Mouse (Mus musculus) adrenal gland, adult 8-10 months (tissue): ENCODE data around the gene Dstyk. TPM values are rescaled to one million over a fixed set of nuclear protein-coding genes. Genes with fewer than 3 reads are reported as not detected.

Source experiments
- DNase-seq: peaks from one replicate; pipeline ENCODE4 v3.0.0; 2022
- total RNA-seq, 4 experiments: library from RNA; stranded (reverse); gene quantifications; 2 replicates each; pipeline ENCODE4 v1.2.4; 2022

Gene Dstyk
- total RNA-seq, 4 experiments from 2014 or later, result 24.4 to 39.9 (median 31.1) TPM

DNA sequence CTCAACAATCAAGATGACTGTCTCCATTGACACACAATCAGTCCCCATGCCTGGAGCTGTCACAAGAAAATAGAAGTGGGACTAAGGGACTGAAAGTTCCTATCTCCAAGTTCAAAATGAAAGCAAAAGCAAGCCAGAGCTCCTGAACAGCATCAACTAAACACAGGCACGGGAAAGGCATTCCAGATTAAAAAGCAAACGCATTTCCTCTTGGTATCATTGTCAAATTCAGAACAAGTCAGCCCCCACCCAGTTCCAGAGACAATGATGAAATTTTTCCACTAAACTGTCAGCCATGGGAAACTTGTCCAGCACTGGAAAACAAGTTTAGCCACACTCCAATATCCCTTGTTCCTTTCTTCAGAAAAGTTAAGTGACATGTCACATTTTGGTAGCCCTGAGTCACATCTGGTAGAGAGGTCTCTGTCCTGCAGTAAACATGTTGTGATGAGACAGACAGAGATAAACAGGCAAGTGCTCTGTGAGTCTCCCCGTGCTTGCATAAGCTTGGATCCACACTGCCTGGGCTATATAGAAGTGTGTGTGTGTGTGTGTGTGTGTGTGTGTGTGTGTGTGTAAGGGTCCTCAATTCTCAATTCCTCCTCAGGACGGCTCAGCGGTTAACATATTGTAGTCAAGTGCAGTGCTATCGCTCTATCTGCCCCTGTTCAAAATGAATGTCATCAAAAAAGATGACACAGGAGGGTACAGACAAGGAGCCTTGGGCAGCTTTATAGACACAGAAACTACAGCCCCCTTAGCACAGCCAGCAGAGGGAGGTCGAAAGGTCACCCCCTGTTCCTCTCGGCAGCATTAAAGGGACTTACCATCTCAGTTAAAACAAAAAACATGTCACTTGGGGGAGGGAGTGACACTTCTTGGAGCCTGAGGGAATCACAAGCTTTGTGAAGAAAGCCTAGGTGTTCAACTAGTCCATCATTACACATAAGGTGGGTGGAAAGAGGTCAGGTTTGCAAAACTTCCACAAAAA is 28.2 kb upstream of the Dstyk start:
- no peak for DNase-seq

DNA sequence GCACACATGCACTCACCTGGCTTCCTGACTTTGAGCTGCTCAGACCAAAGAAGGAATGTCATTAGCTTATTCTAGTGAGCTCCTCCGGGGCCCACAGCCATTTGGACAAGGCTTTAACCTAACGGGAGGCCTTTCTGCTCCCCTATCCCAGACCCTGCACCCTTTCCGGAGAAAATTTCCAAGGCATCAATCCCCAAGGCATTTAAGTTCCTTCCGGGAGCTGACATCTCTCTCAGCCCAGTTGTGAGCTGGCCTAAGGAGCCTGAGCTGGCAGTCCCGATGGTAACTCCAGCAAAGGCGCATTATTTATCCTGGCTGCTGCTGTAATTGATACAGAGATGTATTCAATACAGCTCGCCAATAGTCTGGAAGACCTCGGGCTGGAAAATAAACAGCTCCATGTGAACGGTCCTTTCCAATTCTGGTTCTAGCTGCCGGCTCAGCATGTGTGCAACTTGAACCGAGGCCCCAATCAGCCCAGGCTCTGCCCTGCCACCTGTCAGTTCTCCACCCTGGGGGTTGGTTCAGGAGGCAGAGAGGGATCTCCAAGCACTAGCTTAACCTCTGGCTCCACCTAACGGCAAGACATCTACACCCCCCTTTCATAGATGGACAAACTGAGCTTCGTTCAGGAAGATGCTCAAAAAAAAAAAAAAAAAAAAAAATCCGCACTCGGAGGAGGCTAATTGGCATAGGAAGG is 27.3 kb upstream of the Dstyk start:
- DNase-seq, result no peak

DNA sequence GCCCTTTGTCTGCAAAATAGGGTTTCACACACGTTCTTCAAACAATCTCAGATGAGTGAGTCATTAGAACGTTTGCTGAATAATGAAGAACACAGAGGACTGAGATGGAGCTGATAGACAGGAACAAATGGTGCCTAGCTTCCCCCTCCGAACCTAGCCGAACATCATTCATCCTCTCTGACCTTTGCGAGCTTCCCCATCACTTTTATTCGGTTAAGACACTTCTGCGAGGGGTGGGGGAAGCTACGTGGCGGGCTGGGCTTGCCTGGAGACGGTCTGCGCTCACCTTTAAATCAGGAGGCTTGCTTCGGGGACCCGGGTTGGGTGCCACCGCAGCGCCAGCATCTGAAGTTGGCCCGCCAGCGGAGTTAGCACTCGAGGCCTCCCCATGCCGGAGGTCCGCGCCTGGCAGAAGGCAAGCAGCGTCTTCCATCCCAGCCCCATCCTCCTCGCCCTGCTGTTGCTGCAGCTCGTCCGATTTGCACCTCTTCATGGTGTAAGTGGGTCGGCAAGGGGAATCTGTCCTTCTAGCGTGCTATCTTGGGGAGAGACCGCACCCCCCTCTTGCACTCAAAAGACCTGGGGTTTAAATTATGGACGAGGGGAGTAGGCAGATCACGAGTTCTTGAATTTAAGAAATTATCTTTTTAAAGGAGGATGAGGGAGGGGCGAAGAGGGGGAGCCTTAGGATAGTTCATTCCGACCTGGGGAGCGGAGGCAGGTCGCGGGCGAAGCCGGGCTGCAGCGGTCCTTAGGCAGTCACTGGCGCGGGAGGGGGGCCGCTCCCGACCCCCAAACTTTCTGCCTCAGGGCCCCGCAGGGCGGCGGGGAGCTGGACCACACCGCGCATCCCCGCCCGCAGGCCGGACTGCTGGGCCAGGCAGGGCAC is 26.4 kb upstream of the Dstyk start, which contains the start of gene Tmcc2:
Gene Tmcc2, minus strand, starts transcription at position 591 of the 889 bp plus-strand sequence.
- DNase-seq, result no peak

DNA sequence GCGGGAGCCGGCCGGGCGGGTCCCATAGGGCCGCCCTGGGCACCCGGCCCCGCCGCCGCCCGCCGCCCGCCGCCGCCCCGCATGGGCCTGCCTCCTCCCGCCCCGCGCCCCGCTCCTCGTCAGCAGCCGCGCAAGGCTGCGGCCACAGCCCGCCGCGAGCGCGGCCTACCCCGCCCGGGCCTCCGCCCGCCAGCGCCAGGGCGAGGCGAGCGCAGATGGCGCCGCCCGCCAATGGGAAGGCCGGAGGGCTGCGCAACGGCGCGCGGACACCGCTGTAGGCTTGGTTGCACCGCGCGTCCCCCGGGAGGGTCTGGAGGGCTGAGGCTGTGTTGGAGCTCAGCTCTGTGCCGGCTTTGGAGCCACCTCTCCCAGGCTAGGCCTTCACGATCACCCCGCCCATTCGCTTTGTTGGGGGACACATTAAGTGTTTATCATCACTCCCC is 25.8 kb upstream of the Dstyk start:
- no peak for DNase-seq

DNA sequence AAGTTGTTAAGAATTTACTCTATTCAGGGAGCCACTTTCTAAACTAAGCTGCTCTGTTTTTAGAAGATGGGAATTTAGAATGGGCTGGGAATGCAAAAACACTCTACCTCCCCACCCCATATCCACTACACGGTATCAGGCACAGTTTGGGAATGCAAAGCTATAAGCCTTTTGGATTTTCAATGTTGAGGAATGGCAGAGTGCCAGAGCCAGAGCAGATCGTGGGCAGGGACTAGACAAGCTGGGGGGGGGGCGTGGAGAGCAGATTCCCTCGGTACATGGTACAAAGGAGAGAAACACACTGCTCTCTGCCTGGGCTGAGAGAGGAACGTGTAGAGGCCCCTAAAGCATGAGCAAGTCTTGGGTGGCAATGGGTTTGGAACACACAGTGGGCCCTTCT is 24.5 kb upstream of the Dstyk start:
- DNase-seq, result no peak

DNA sequence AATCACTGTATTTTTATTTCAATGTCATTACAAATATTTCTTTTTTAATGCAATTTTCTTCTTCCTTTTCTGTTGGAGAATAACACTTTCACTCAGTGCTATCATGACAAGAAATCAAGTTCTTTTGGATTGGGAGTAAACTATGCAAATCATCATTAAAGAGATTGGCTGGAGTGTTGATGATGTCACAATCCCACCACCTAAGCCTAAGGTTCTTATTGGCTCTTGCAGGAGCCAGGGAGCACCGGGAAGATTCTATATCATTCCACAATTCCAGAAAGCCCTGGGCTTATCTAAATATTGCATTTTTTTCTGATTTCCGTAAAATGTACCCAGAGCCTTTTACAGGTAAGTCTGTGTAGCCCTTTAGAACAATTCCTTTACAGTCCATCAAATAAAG is 20.6 kb upstream of the Dstyk start:
- DNase-seq, result no peak

DNA sequence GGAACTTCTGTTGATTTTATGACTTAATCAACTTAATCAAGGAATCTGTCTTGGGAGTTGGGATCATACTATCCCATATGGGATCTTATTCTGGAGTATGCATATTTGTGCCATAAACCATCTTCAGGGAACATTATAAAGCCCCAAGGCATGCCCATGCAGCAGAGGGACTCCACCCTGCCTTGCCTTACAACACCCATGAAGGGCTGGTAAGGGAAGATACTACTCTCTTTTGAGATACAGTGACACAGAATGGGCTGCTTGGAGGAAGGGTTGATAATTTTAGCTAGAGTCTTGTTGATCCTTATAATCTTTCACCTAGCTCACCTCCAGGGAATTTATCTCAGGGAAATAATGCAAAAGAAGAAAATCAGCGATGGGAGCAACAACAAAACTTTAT is 16.8 kb upstream of the Dstyk start:
- no peak for DNase-seq

DNA sequence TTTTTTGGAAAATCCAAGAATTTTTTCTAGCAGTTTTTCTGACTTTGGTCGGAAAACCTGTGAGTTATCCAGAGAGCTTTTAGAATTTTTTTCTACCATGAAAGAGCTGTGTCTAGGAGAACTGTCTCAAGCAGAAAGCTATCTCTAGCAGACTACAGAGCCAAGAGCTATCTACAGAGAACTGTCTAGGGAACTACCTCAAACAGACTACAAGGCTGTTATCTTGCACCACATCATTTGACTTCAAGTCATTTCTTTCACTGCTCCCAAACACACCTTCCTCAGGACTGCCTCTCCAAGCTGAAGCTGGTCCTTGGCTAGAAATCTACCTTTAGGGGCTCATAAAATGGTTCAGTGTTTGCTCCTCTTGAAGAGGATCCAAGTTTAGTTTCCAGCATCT is 15.5 kb upstream of the Dstyk start:
- no peak for DNase-seq

DNA sequence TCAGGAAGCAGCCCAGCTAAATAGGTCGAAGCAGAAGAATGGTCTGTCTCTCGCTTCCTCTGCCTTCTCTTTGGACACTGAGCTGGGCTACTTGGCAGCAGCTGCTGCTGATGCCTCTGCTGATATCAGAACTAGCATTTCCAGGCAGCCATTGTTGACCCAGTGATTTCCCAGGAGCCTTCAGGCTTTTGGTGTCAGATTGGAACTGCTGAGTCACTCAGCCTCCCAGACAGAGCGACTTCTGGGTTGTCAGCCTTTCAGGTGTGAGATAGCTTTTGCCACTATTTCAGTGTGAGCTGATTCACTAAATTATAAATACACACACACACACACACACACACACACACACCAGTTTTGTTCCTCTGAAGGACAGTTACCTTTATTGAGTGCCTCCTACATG is 6.7 kb upstream of the Dstyk start:
- DNase-seq, result no peak

DNA sequence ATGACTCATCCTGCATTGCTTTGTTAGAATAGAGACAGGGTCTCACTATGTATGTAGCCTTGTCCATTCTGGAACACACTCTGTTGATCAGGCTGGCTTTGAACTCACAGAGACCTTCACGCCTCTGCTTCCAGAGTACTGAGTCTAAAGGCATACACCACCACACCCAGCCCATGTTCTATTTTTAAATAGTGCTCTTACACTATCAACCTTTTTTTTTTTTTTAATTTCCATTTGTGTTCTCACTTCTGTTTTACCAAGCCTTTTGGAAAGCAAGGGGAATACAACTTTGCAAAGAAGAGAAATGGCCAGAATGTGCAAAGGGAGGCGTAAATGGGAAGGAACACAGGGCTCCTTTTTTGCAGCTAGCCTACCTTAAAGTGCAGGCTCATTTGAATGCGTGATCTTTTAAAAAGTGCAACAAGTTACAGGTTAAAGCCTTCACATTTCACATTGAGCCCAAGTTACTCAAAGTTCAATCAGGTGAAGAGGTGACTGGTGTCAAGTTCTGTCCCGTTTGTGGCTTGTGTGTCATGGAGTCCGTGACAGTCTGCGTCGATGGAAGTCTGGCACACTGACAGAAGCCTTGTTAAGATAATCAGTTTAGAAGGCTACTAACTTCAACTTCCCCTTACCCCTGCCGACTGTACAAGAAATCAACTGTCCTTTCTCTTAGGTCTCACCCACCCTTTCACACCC is 962 bp upstream of the Dstyk start:
- DNase-seq, result no peak

DNA sequence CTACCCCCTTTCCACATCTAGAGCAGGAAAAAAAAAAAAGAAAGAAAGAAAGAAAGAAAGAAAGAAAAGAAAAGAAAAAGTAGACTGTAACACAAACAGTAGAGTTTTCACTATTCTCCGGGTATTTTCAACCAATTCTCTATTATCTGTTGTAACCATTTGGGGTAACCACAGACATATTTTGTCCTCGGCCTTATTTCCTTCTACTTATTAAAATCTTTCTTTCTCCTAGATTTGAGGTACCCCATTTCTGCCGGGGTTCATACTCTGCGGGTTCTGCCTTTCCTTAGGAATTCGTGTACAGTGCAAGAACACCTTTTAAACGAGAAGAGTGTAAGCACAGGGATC is 438 bp upstream of the Dstyk start:
- no peak for DNase-seq

DNA sequence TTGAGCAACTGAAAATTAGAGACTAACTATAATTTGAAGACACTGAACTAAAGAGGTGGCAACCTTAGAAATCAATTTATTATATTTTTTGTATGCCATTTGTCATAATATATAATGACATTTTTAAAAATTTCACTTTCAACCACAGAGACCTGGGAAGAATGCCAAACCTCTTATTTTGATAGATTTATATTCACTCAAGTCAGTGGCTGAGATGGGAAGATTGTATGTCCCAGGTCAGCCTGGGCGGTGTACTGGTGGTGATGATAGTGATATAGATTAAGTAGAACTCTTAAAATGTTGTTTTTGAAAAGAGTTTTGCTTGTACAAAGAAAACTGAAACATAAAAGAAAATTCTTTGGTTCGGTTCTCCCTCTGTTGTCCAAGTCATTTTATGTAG is 2.9 kb downstream of the Dstyk start:
- no peak for DNase-seq

DNA sequence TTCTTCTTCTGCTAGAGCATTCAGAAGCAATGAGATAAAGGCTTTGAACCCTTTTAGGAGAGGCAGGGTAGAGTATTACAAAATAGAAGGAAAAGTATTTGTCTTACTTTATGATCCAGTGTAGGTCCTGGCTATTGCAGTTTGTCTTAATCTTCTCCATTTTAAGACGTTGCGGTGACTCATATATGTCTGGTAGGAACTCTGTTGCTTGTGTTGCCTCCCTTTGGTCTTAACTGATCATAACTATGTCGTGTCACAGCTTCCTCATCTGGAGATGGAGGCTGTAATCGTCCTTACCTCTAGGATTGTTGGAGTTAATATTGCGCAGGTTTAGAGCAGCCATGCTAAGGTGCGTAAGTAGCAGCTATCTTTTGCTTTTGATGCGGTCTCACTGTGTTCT is 3.3 kb downstream of the Dstyk start:
- no peak for DNase-seq

DNA sequence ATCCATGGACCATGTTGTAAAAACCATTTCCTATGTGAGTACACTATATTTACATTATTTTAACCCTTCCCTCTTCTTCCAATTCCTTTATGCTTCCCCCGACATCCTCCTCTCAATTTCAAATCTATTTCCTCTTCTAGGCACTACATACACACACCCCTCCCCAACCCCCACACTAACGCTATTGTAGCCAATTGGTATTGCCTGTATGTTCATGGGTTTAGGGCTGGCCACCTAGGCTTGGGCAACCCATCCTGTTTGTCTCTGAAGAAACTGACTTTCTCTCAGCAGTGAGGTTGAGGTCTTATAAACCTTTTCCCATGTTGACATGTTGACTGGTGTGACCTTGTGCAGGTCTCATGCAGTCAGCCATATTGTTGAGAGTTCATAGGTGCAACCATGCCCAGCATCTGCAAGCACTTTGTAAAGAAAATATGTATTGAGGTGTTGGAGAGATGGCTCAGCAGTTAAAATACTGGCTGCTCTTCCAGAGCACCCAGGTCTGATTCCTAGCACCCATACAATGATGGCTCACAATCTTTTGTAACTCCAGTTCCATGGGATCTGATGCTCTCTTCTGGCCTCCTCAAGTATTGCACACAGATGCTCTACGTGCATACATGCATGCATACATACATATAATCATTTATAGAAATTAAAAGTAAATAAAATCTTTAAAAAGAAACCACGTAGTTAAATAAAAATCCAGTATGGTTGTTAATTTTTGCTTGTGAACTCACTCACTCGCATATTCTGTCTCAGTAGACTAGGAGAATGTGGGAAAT is 5.7 kb downstream of the Dstyk start:
- no peak for DNase-seq

DNA sequence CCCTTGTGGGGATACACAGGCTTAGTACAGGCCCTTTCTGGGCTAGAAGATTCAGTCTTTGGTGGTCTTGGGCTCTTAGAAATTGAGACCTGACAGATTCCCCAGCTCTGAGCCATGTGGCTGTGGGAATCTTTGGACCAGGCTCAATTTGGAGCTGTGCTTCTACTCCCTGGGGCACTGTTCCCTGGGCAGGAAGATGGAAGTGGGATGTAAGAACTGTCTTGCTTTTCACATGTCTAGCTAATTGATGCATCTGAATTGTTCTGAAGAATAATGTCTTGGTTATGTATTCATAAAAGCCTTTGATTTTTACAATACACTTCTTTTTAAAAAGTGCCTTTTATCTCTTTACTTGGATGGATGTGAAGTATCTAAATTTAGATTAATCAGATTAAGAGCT is 8.2 kb downstream of the Dstyk start:
- no peak for DNase-seq

DNA sequence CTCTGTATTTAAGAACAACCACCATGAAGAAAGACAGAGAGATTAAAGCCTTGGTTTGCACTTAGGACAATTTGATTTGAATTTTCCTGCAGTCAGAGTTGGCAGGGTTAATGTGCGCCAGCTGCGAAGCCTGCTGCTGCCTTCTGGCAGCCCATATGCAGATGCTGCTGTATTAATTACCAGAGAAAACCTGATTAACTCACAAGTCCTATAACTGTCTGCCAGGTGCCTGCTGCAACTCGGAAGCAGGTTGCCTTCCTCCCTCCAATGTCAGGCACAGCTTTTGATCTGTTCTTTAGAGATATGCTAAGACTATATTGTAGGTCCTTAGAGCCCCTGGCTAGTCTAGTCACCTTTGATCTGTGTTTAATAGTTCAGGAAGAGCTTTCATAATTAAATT is 13.5 kb downstream of the Dstyk start:
- no peak for DNase-seq

DNA sequence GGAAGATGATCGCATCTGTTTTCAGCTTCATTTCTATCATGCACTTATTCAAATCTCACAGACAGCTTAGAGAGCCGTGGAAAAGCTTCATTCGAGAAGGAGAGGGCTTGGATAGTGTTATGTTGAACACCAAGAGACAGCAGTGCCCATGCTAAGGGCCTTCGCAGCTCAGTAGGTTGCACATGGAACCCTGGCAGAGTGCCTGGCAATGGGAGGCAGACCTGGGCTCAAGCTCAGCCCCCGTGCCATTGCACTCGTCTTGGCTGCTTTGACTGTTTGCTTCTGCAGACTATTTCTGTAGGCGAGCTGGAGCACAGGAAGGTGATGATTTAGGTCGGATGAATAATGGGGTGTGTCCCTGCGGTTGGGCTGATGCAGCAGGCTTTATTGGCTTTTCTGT is 14.4 kb downstream of the Dstyk start:
- DNase-seq, result no peak

DNA sequence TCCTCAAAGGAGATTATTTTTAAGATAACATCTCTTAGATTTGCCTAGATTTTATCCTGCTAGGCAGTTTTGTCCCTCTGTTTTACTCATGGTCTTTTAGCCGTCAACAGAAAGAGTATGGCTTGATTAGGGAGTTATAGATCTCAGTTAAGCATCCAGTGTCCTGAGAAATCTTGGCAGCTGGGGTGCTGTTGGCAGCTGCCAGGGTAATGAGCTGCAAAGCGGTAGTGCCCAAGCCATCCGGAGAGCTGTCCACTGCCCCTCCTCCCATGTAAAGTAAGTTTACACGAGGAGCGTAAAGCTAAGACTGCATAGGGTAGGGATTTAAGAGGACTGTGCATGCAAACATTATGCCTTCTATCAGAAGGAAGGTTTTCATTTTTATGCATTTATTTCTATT is 16.0 kb downstream of the Dstyk start:
- no peak for DNase-seq

DNA sequence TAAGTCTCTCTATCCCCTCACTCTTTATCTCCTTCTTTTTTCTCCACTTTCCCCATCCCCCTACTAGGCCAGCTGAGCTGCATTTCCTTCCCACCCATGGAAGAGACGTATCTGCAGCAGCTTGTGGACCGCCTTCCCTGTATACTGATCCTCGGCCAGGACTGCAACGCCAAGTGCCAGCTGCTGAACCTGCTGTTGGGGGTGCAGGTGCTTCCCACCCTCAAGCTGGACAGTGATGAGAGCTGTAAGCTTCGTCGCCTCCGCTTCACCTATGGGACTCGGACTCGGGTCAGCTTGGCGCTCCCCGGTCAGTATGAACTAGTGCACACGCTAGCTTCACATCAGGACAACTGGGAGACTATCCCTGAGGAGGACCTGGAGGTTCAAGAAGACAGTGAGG is 16.7 kb downstream of the Dstyk start:
- no peak for DNase-seq

DNA sequence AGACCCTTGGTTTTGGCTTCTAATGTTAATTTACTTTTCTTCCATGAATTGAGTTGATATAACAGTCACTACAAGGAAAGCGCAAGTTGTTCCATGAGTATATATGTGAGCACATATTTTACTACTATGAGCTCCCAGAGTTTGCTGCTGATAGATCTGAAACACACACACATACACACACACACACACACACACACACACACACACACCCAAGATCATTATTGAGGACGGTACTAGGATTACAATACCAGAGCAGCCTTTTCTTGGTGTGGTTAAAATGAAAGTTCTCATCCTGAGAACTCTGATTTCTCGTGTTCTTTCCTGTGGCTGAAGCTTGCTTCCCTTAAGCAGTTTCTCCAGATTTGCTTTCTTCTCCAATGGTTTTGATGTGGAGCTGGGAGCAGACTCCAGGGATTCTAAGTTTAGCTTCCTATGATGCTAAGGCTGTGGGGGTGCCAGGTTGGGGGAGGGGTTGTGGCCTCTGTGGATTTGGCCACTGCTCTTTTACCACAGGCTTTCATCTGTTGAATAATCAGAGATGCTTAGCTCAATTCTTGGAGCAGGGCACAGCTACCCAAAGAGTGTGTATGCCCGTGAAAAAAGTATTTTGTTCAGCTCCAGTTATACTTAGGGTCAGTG is 19.1 kb downstream of the Dstyk start:
- DNase-seq, result no peak

DNA sequence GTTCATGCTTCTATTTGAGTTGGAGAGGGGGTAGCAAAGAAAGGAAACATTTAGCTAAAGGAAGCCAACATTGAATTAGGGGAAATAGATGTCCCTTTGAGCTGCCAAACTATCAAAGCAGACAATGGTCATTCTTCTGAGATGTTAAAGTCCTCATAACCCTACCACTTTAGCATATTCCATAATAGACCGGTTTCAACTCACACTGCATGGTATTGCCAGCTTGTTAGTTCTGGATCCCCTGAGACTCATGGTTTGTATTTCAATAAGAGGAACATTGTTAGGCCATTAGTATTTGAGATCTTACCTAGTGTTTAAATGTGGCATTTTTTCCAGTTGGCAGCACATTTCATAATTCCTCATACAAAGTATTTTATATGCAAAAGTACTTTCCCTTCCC is 19.6 kb downstream of the Dstyk start:
- no peak for DNase-seq
